Mouse (Mus musculus) mature B cell (primary cell): ENCODE measurements around the gene Armc2.

Experiments used
- in situ Hi-C: fragments of 300-500 bp; cut with MboI; formaldehyde crosslinking; loops from 2 replicates; pipeline ENCODE4 v1.14.3; 2019

The Armc2 gene

GRCm38 (mm10) chr10:42021536-42021935, 3.3 kb upstream of the Armc2 start:
- in situ Hi-C loops = loop anchor here (10.0 kb wide), 1 partner anchor 273 kb away; no protein-coding TSS in a partner anchor

- in situ Hi-C loops = no loop called here
Measured at GRCm38 (mm10) chr10:42014086-42014485, 4.2 kb downstream of the Armc2 start.

GRCm38 (mm10) chr10:42010761-42011435, 7.3 kb downstream of the Armc2 start:
- in situ Hi-C loops = no loop called here

- in situ Hi-C loops = no loop called here
Measured at GRCm38 (mm10) chr10:42005259-42005658, 13.0 kb downstream of the Armc2 start.

GRCm38 (mm10) chr10:42004690-42005089, 13.6 kb downstream of the Armc2 start:
- in situ Hi-C loops = no loop called here

GRCm38 (mm10) chr10:42004056-42004455, 14.2 kb downstream of the Armc2 start:
- in situ Hi-C loops = no loop called here

- in situ Hi-C loops = no loop called here
Measured at GRCm38 (mm10) chr10:42003576-42003975, 14.7 kb downstream of the Armc2 start.

- in situ Hi-C loops = no loop called here
Measured at GRCm38 (mm10) chr10:42002436-42002835, 15.8 kb downstream of the Armc2 start.

- in situ Hi-C loops = no loop called here
Measured at GRCm38 (mm10) chr10:42001260-42001659, 17.0 kb downstream of the Armc2 start.

- in situ Hi-C loops = no loop called here
Measured at GRCm38 (mm10) chr10:41997691-41998178, 20.5 kb downstream of the Armc2 start.

GRCm38 (mm10) chr10:41996157-41996556, 22.1 kb downstream of the Armc2 start:
- in situ Hi-C loops = no loop called here

GRCm38 (mm10) chr10:41995051-41995450, 23.2 kb downstream of the Armc2 start:
- in situ Hi-C loops = no loop called here

- in situ Hi-C loops = no loop called here
Measured at GRCm38 (mm10) chr10:41994578-41994977, 23.7 kb downstream of the Armc2 start.

GRCm38 (mm10) chr10:41992059-41992440, 26.2 kb downstream of the Armc2 start:
- in situ Hi-C loops = no loop called here

- in situ Hi-C loops = no loop called here
Measured at GRCm38 (mm10) chr10:41991364-41992058, 26.7 kb downstream of the Armc2 start.

- in situ Hi-C loops = no loop called here
Measured at GRCm38 (mm10) chr10:41990896-41991295, 27.3 kb downstream of the Armc2 start.

GRCm38 (mm10) chr10:41988930-41989329, 29.3 kb downstream of the Armc2 start:
- in situ Hi-C loops = loop anchor here (10.0 kb wide), 1 partner anchor 306 kb away; no protein-coding TSS in a partner anchor

GRCm38 (mm10) chr10:41986126-41986525, 32.1 kb downstream of the Armc2 start:
- in situ Hi-C loops = loop anchor here (10.0 kb wide), 1 partner anchor 309 kb away; no protein-coding TSS in a partner anchor

GRCm38 (mm10) chr10:41984221-41984620, 34.0 kb downstream of the Armc2 start:
- in situ Hi-C loops = loop anchor here (10.0 kb wide), 1 partner anchor 311 kb away; no protein-coding TSS in a partner anchor

- in situ Hi-C loops = loop anchor here (10.0 kb wide), 1 partner anchor 312 kb away; no protein-coding TSS in a partner anchor
Measured at GRCm38 (mm10) chr10:41982821-41983220, 35.4 kb downstream of the Armc2 start.

- in situ Hi-C loops = loop anchor here (10.0 kb wide), 1 partner anchor 314 kb away; no protein-coding TSS in a partner anchor
Measured at GRCm38 (mm10) chr10:41980772-41981383, 37.4 kb downstream of the Armc2 start.
